Mouse (Mus musculus) olfactory bulb, adult 2 months (tissue): ENCODE results near the gene 4930426L09Rik.

Source experiments
- CTCF ChIP-seq: fragments of 200-500 bp; IDR thresholded peaks from 2 replicates; pipeline ENCODE4 v1.5.1; 2012; ENCODE audit warnings: low read depth, mild to moderate bottlenecking, low read length, moderate library complexity; ENCODE audit not compliant: insufficient read depth
- POLR2A ChIP-seq: fragments of 200-500 bp; IDR thresholded peaks from 2 replicates; pipeline ENCODE4 v1.6.1; 2012; ENCODE audit warnings: mild to moderate bottlenecking, low read depth, low read length, moderate library complexity; ENCODE audit not compliant: insufficient read depth

DNA sequence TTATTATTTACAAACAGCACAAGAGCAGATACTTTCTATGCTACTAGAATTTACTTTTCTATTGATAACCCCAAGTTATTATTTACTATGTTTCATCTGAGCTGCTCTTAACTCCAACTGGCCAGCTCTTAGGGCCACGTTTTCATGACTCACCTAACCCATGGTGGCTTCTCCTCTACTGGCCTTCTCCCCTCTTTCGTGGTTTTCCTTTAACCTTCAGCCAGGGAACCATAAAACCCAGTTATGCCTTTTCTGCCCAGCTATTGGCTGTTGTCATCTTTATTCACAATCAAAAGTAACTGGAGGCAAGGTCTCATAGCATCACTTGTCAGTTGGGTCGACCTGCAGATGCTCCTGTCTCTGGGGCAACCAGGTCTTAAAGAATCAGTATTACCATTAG lies 12.6 kb upstream of the 4930426L09Rik start:
- TF ChIP-seq POLR2A (no peak), CTCF (no peak)
